In the genomic region with DNA sequence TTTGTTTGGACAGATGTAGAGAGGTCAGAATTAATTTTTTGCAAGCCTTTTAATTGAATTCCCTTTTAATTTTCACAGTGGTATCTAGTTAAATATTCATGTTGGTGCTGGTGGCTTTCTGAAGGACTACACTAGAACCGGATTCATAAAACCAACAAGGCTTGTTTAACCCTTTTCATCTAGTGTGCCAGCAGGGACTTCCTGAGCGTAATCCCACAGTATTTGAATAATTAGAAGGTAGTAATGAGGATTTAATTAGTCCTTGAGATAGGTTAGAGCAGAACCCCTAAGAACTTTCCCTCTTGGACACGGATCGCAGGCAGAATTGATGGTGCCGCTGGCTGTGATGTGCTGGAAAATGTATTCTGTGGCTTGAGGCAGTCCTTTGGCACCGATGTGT, we compare ENCODE assay signal across 20 mouse cellular contexts.
DNase-seq lines count a peak whose midpoint lies in the region; ATAC-seq and TF ChIP-seq lines count a peak whose summit lies in the region.
"Had no signal": no experiment of that assay in that cellular context is flagged by ENCODE, and none has a peak within 500 bp of the region (broad histone marks: within the 10 kb centered on the region; RNA-seq: fewer than 3 reads in every experiment).

No protein-coding gene starts in this region.

- H3K9me3 ChIP-seq in forebrain, embryonic 13.5 days (replicated peaks), result no peaks in the 10 kb centered on the region
- H3K9me3 ChIP-seq in forebrain, embryonic 10.5 days, result no peaks in the 10 kb centered on the region
- H3K9me3 ChIP-seq in forebrain, embryonic 16.5 days (ENCODE audit: control insufficient read depth, low read length), result no peaks in the 10 kb centered on the region
- no peaks in the 10 kb centered on the region for H3K9me3 ChIP-seq in forebrain, embryonic 11.5 days (ENCODE audit: control insufficient read depth, low read length)
- no peaks in the 10 kb centered on the region for H3K9me3 ChIP-seq in midbrain, embryonic 13.5 days
- H3K9me3 ChIP-seq in midbrain, embryonic 15.5 days, result no peaks in the 10 kb centered on the region
- H3K9me3 ChIP-seq: heart, embryonic 12.5 days; heart, embryonic 15.5 days; hindbrain, embryonic 15.5 days had no signal

- DNase-seq in forebrain, embryonic 10.5 days (ENCODE audit: extremely low spot score, low spot score), result no peak
- no peak for DNase-seq in forebrain, embryonic 11.5 days (ENCODE audit: low spot score)
- peak; percentile 67 for DNase-seq in brain, embryonic 14.5 days (ENCODE audit: low read depth)
- DNase-seq: adrenal gland, adult 8-10 months; adrenal gland, postnatal 25 days; cerebellum, adult 18-20 months; cerebellum, adult 9-10 months; cerebellum, postnatal 14 days; gastrocnemius, postnatal 25 days; heart, adult 18-20 months; heart, postnatal 10 days; heart, postnatal 36 days had no signal

- no peak overlapping the region for H3K4me2 ChIP-seq in forebrain, embryonic 13.5 days
- H3K4me2 ChIP-seq in forebrain, embryonic 16.5 days (ENCODE audit: low read length), result no peak overlapping the region
- H3K4me2 ChIP-seq in forebrain, embryonic 11.5 days (ENCODE audit: low read depth, low read length, severe bottlenecking), result no peak overlapping the region
- no peak overlapping the region for H3K4me2 ChIP-seq in midbrain, embryonic 13.5 days (replicated peaks)
- H3K4me2 ChIP-seq in midbrain, embryonic 15.5 days, result no peak overlapping the region
- H3K4me2 ChIP-seq: heart, embryonic 12.5 days; heart, embryonic 15.5 days; hindbrain, embryonic 15.5 days had no signal

- peaks cover 18% of the 10 kb centered on the region for H3K36me3 ChIP-seq in forebrain, embryonic 13.5 days (ENCODE audit: poor library complexity, severe bottlenecking)
- peaks cover 55% of the 10 kb centered on the region for H3K36me3 ChIP-seq in forebrain, embryonic 10.5 days (replicated peaks)
- no peaks in the 10 kb centered on the region for H3K36me3 ChIP-seq in forebrain, embryonic 16.5 days (ENCODE audit: control insufficient read depth, insufficient read depth)
- H3K36me3 ChIP-seq in forebrain, embryonic 11.5 days (ENCODE audit: control insufficient read depth, insufficient read depth, low read length), result no peaks in the 10 kb centered on the region; the same call in 1 of the 2 replicates
- H3K36me3 ChIP-seq in midbrain, embryonic 13.5 days, result peaks cover 23% of the 10 kb centered on the region; the same call in 1 of the 2 replicates
- H3K36me3 ChIP-seq in midbrain, embryonic 15.5 days (replicated peaks), result peaks cover 3% of the 10 kb centered on the region; the same call in 1 of the 2 replicates
- H3K36me3 ChIP-seq: heart, embryonic 15.5 days; hindbrain, embryonic 15.5 days had no signal

- no peak for ATAC-seq in forebrain, embryonic 13.5 days
- ATAC-seq in forebrain, embryonic 16.5 days, result no peak; the same call in 1 of the 2 replicates
- no peak for ATAC-seq in forebrain, embryonic 11.5 days (replicated peaks; ENCODE audit: low FRiP score)
- ATAC-seq in midbrain, embryonic 13.5 days, result no peak; the same call in 1 of the 2 replicates
- ATAC-seq in midbrain, embryonic 15.5 days (replicated peaks), result no peak
- ATAC-seq: activated CD4-positive, CD25-positive, alpha-beta regulatory T cell, adult 4 months had no signal

- no peak for TF ChIP-seq CTCF in brain, embryonic 14.5 days (IDR thresholded peaks at IDR 0.05; ENCODE audit: borderline replicate concordance, extremely low read depth, insufficient read depth, insufficient read length)

- no peak for TF ChIP-seq POLR2A in brain, embryonic 14.5 days (IDR thresholded peaks at IDR 0.05; ENCODE audit: borderline replicate concordance, extremely low read depth, insufficient read depth, insufficient read length, poor library complexity, severe bottlenecking)

- H3K27me3 ChIP-seq in forebrain, embryonic 13.5 days, result no peaks in the 10 kb centered on the region
- no peaks in the 10 kb centered on the region for H3K27me3 ChIP-seq in forebrain, embryonic 10.5 days (ENCODE audit: poor library complexity, severe bottlenecking)
- no peaks in the 10 kb centered on the region for H3K27me3 ChIP-seq in forebrain, embryonic 16.5 days (replicated peaks; ENCODE audit: control insufficient read depth, insufficient read depth, low read length)
- H3K27me3 ChIP-seq in forebrain, embryonic 11.5 days (ENCODE audit: control insufficient read depth, insufficient read depth, low read length), result no peaks in the 10 kb centered on the region
- H3K27me3 ChIP-seq in midbrain, embryonic 13.5 days, result no peaks in the 10 kb centered on the region
- H3K27me3 ChIP-seq in midbrain, embryonic 15.5 days (replicated peaks), result no peaks in the 10 kb centered on the region
- H3K27me3 ChIP-seq: heart, embryonic 12.5 days; heart, embryonic 15.5 days; hindbrain, embryonic 15.5 days had no signal

- H3K9ac ChIP-seq in forebrain, embryonic 13.5 days, result no peak overlapping the region
- H3K9ac ChIP-seq in forebrain, embryonic 16.5 days (replicated peaks; ENCODE audit: low read depth, low read length), result no peak overlapping the region
- no peak overlapping the region for H3K9ac ChIP-seq in forebrain, embryonic 11.5 days (ENCODE audit: low read length)
- no peak overlapping the region for H3K9ac ChIP-seq in midbrain, embryonic 13.5 days (replicated peaks)
- no peak overlapping the region for H3K9ac ChIP-seq in midbrain, embryonic 15.5 days
- H3K9ac ChIP-seq: heart, embryonic 12.5 days; heart, embryonic 15.5 days; hindbrain, embryonic 15.5 days had no signal

- peaks cover 55% of the 10 kb centered on the region for H3K4me1 ChIP-seq in forebrain, embryonic 13.5 days
- H3K4me1 ChIP-seq in forebrain, embryonic 10.5 days, result 0 out of 2 replicates have a peak, but pooled peaks cover 6% of the 10 kb centered on the region
- peaks cover 30% of the 10 kb centered on the region for H3K4me1 ChIP-seq in forebrain, embryonic 16.5 days (replicated peaks; ENCODE audit: control insufficient read depth, insufficient read depth, low read length)
- no peaks in the 10 kb centered on the region for H3K4me1 ChIP-seq in forebrain, embryonic 11.5 days (replicated peaks; ENCODE audit: control insufficient read depth, insufficient read depth, low read length)
- peaks cover 50% of the 10 kb centered on the region for H3K4me1 ChIP-seq in midbrain, embryonic 13.5 days (replicated peaks)
- peaks cover 31% of the 10 kb centered on the region for H3K4me1 ChIP-seq in midbrain, embryonic 15.5 days

- H3K27ac ChIP-seq in forebrain, embryonic 13.5 days, result 0 out of 2 replicates have a peak overlapping the region, but pooled peaks have one; percentile 15
- no peak overlapping the region for H3K27ac ChIP-seq in forebrain, embryonic 10.5 days
- peak overlapping the region; percentile 12; the same call in 1 of the 2 replicates for H3K27ac ChIP-seq in forebrain, embryonic 16.5 days (ENCODE audit: low read length)
- H3K27ac ChIP-seq in forebrain, embryonic 11.5 days (ENCODE audit: low read depth, low read length), result no peak overlapping the region
- peak overlapping the region; percentile 32; the same call in 1 of the 2 replicates for H3K27ac ChIP-seq in midbrain, embryonic 13.5 days
- H3K27ac ChIP-seq in midbrain, embryonic 15.5 days, result no peak overlapping the region
- H3K27ac ChIP-seq: heart, embryonic 15.5 days; hindbrain, embryonic 15.5 days had no signal

- 52% methylated on average over 6 of the region's 6 CpGs for WGBS in forebrain, embryonic 13.5 days
- WGBS in forebrain, embryonic 10.5 days, result 90% methylated on average over 6 of the region's 6 CpGs
- 38% methylated on average over 6 of the region's 6 CpGs for WGBS in forebrain, embryonic 16.5 days
- WGBS in forebrain, embryonic 11.5 days, result 72% methylated on average over 6 of the region's 6 CpGs
- 62% methylated on average over 6 of the region's 6 CpGs for WGBS in midbrain, embryonic 13.5 days
- 53% methylated on average over 6 of the region's 6 CpGs for WGBS in midbrain, embryonic 15.5 days

- no peak overlapping the region for H3K4me3 ChIP-seq in forebrain, embryonic 13.5 days
- H3K4me3 ChIP-seq in forebrain, embryonic 10.5 days, result no peak overlapping the region
- H3K4me3 ChIP-seq in forebrain, embryonic 16.5 days (replicated peaks; ENCODE audit: low read length), result no peak overlapping the region
- no peak overlapping the region for H3K4me3 ChIP-seq in forebrain, embryonic 11.5 days (ENCODE audit: low read depth, low read length)
- no peak overlapping the region for H3K4me3 ChIP-seq in midbrain, embryonic 13.5 days (replicated peaks)
- H3K4me3 ChIP-seq in midbrain, embryonic 15.5 days, result no peak overlapping the region
- H3K4me3 ChIP-seq: heart, embryonic 12.5 days; heart, embryonic 15.5 days; hindbrain, embryonic 15.5 days had no signal

Comparison
In these comparisons a context has a peak if more than half of its experiments do, and no peak if none do; other contexts are left out.
1. H3K27ac ChIP-seq: peak in forebrain, embryonic 13.5 days (single experiment), forebrain, embryonic 16.5 days (single experiment) and midbrain, embryonic 13.5 days (single experiment); none in forebrain, embryonic 10.5 days (single experiment), forebrain, embryonic 11.5 days (single experiment) and midbrain, embryonic 15.5 days (single experiment).